Mouse (Mus musculus): Measurements from ENCODE around the gene Cenpp. TPM values are rescaled to one million over a fixed set of nuclear protein-coding genes. Genes with fewer than 3 reads are reported as not detected.

The Cenpp gene
- polyA plus RNA-seq, 1 experiment: 27.2 TPM

DNA sequence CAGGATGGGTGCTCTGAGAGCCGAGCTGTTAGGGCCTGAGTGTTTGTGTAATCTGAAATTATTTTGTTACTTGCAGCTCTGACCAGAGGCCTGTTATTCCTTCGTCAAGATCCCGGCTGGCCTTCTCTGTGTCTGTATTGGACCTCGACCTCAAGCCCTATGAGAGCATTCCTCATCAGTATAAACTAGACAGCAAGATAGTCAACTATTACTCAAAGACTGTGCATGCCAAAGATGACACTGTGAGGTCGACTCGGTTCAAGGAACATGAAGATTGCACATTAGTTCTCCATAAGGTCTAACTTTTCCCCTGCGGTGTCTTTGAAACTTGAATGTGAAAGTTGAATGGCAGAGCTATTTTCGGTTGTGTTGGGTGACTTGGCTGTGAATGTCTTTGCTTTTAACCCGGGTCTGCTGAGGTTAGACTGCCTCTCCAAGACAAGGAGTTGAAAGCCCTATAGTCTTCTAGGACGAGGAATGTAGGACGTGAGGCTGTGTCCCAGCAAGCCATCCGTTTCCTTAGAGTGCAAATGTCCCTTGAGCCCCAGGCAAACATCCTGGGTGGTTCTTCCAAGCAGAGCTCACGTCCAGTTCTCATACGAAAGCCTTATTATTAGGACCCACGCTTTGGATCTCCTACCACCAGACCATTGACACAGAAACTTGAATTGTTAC is 191.0 kb downstream of the Cenpp start:
- Histone ChIP-seq H3K9me3 (replicated peaks; ENCODE audit: control insufficient read depth, insufficient read depth, low read length, poor library complexity, severe bottlenecking) (no peaks in the 10 kb centered on the region), H3K27ac (ENCODE audit: insufficient read depth, low read length) (no peak overlapping the region), H3K36me3 (ENCODE audit: control insufficient read depth, insufficient read depth, low read length, poor library complexity, severe bottlenecking) (peaks cover 29% of the 10 kb centered on the region), H3K4me1 (ENCODE audit: control insufficient read depth, insufficient read depth, low read length) (no peaks in the 10 kb centered on the region), H3K27me3 (ENCODE audit: control insufficient read depth, insufficient read depth, low read length, poor library complexity, severe bottlenecking) (no peaks in the 10 kb centered on the region), H3K9ac (ENCODE audit: low read depth, poor library complexity, severe bottlenecking) (no peak overlapping the region), H3K4me3 (ENCODE audit: low read depth, low read length) (no peak overlapping the region)
- TF ChIP-seq EP300 (IDR thresholded peaks at IDR 0.05; ENCODE audit: insufficient read depth, low read depth, low read length) (no peak), POLR2A (IDR thresholded peaks at IDR 0.05; ENCODE audit: insufficient read depth, low read length) (no peak), CTCF (IDR thresholded peaks at IDR 0.05; ENCODE audit: low read depth, low read length) (no peak)

DNA sequence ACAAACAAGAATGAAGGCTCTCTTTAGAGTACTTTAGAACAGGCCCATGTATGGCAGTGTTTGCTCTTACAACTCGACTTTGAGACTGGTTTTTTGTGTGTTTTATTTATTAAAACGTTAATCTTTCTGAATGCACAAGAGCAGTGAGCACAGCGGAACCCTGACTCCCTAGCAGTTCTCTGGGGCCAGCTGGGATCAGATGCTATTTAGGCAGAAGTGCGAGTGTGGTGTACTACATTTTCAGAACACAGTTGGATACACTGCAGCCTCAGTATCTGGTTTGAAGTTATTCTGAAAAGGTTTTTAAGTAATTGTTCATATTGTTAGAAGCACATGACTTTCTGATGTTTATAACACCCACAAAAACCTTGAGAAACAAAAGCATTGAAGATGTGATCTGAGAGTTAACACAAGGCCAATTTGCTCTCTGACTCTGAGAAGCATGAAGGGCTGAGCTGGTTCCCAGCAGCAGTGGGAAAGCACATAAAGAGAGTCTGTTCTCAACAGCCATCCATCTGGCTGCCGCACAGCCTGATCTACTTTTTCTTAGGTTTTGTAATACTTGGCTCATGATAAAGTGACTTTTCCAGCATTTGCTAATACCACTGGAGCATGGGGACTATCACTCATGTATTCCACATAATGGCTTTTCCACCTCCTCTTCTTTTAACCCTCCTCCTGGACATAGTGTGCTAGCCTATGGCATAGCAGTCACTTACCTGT is 191.7 kb downstream of the Cenpp start:
- Histone ChIP-seq H3K36me3 (ENCODE audit: control insufficient read depth, insufficient read depth, low read length, poor library complexity, severe bottlenecking) (peaks cover 29% of the 10 kb centered on the region), H3K27ac (ENCODE audit: insufficient read depth, low read length) (no peak overlapping the region), H3K4me3 (ENCODE audit: low read depth, low read length) (no peak overlapping the region), H3K4me1 (ENCODE audit: control insufficient read depth, insufficient read depth, low read length) (no peaks in the 10 kb centered on the region), H3K9ac (ENCODE audit: low read depth, poor library complexity, severe bottlenecking) (no peak overlapping the region), H3K27me3 (ENCODE audit: control insufficient read depth, insufficient read depth, low read length, poor library complexity, severe bottlenecking) (no peaks in the 10 kb centered on the region), H3K9me3 (replicated peaks; ENCODE audit: control insufficient read depth, insufficient read depth, low read length, poor library complexity, severe bottlenecking) (no peaks in the 10 kb centered on the region)
- no peak for TF ChIP-seq POLR2A (IDR thresholded peaks at IDR 0.05; ENCODE audit: insufficient read depth, low read length)

GRCm38 (mm10) chr13:49460276-49460675 is 192.3 kb downstream of the Cenpp start:
- H3K36me3 ChIP-seq (ENCODE audit: control insufficient read depth, insufficient read depth, low read length, poor library complexity, severe bottlenecking): peaks cover 29% of the 10 kb centered on the region

GRCm38 (mm10) chr13:49449318-49449749 is 203.3 kb downstream of the Cenpp start:
- H3K36me3 ChIP-seq (ENCODE audit: control insufficient read depth, insufficient read depth, low read length, poor library complexity, severe bottlenecking): peaks cover 2% of the 10 kb centered on the region
- no peaks in the 10 kb centered on the region for H3K27me3 ChIP-seq (ENCODE audit: control insufficient read depth, insufficient read depth, low read length, poor library complexity, severe bottlenecking)
- TF ChIP-seq CTCF (IDR thresholded peaks at IDR 0.05; ENCODE audit: low read depth, low read length): peak; percentile 97
- TF ChIP-seq POLR2A (IDR thresholded peaks at IDR 0.05; ENCODE audit: insufficient read depth, low read length): no peak
- TF ChIP-seq EP300 (IDR thresholded peaks at IDR 0.05; ENCODE audit: insufficient read depth, low read depth, low read length): no peak
- H3K4me3 ChIP-seq (ENCODE audit: low read depth, low read length): no peak overlapping the region
- H3K9me3 ChIP-seq (replicated peaks; ENCODE audit: control insufficient read depth, insufficient read depth, low read length, poor library complexity, severe bottlenecking): no peaks in the 10 kb centered on the region
- H3K9ac ChIP-seq (ENCODE audit: low read depth, poor library complexity, severe bottlenecking): no peak overlapping the region
- H3K27ac ChIP-seq (ENCODE audit: insufficient read depth, low read length): no peak overlapping the region
- H3K4me1 ChIP-seq (ENCODE audit: control insufficient read depth, insufficient read depth, low read length): no peaks in the 10 kb centered on the region

More at GRCm38 (mm10) chr13:49460276-49460675, 192.3 kb downstream of the Cenpp start:
- H3K4me1 ChIP-seq (ENCODE audit: control insufficient read depth, insufficient read depth, low read length): no peaks in the 10 kb centered on the region
- no peak for TF ChIP-seq CTCF (IDR thresholded peaks at IDR 0.05; ENCODE audit: low read depth, low read length)
- no peak for TF ChIP-seq EP300 (IDR thresholded peaks at IDR 0.05; ENCODE audit: insufficient read depth, low read depth, low read length)
- no peak for TF ChIP-seq POLR2A (IDR thresholded peaks at IDR 0.05; ENCODE audit: insufficient read depth, low read length)
- no peaks in the 10 kb centered on the region for H3K27me3 ChIP-seq (ENCODE audit: control insufficient read depth, insufficient read depth, low read length, poor library complexity, severe bottlenecking)
- H3K27ac ChIP-seq (ENCODE audit: insufficient read depth, low read length): no peak overlapping the region
- no peak overlapping the region for H3K9ac ChIP-seq (ENCODE audit: low read depth, poor library complexity, severe bottlenecking)
- H3K4me3 ChIP-seq (ENCODE audit: low read depth, low read length): no peak overlapping the region
- no peaks in the 10 kb centered on the region for H3K9me3 ChIP-seq (replicated peaks; ENCODE audit: control insufficient read depth, insufficient read depth, low read length, poor library complexity, severe bottlenecking)

DNA sequence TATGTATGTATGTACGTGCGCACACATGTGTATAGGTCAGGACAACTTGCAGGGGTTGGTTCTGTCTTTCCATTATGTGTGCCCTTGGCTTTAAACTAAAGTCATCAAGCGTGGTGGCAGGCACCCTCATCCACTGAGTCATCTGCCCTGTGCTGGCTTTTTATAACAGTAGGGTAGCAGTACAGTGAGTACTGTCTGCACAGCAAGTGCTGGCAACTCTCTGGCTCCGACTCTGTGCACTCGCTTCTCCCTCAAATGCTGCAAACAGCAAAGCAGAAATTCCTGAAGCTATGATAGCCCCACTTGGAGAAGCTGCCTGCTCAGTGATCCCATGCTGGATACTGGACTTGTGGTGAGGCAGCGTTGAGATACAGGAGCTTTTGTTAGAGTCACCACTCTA is 208.1 kb downstream of the Cenpp start:
- no peaks in the 10 kb centered on the region for H3K4me1 ChIP-seq (ENCODE audit: control insufficient read depth, insufficient read depth, low read length)
- no peaks in the 10 kb centered on the region for H3K9me3 ChIP-seq (replicated peaks; ENCODE audit: control insufficient read depth, insufficient read depth, low read length, poor library complexity, severe bottlenecking)
- no peak overlapping the region for H3K27ac ChIP-seq (ENCODE audit: insufficient read depth, low read length)
- no peak for TF ChIP-seq EP300 (IDR thresholded peaks at IDR 0.05; ENCODE audit: insufficient read depth, low read depth, low read length)
- no peak for TF ChIP-seq CTCF (IDR thresholded peaks at IDR 0.05; ENCODE audit: low read depth, low read length)
- TF ChIP-seq POLR2A (IDR thresholded peaks at IDR 0.05; ENCODE audit: insufficient read depth, low read length): no peak
- no peaks in the 10 kb centered on the region for H3K27me3 ChIP-seq (ENCODE audit: control insufficient read depth, insufficient read depth, low read length, poor library complexity, severe bottlenecking)
- H3K9ac ChIP-seq (ENCODE audit: low read depth, poor library complexity, severe bottlenecking): no peak overlapping the region
- H3K36me3 ChIP-seq (ENCODE audit: control insufficient read depth, insufficient read depth, low read length, poor library complexity, severe bottlenecking): no peaks in the 10 kb centered on the region
- H3K4me3 ChIP-seq (ENCODE audit: low read depth, low read length): no peak overlapping the region

DNA sequence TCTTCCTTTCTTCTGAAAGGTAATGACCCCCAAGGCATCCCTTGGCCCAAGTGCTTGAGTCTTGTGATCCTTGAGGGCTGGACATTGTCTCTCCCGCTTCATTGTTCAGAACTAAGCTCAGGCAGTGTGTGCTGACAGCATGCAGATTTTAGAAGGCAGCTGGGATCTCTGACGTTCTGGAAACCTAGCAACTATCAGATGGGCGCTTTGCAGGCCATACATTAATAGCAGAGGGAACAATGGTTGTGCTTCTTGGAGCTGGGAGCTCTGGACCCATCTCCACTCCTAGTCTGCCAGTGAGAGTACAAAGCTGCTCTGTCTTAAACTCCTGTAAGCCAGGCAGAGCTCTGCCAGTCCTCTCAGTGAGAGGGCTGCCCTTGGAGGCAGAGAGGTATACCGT is 216.4 kb downstream of the Cenpp start:
- H3K4me3 ChIP-seq (ENCODE audit: low read depth, low read length): no peak overlapping the region
- H3K27me3 ChIP-seq (ENCODE audit: control insufficient read depth, insufficient read depth, low read length, poor library complexity, severe bottlenecking): no peaks in the 10 kb centered on the region
- TF ChIP-seq POLR2A (IDR thresholded peaks at IDR 0.05; ENCODE audit: insufficient read depth, low read length): no peak
- no peak for TF ChIP-seq EP300 (IDR thresholded peaks at IDR 0.05; ENCODE audit: insufficient read depth, low read depth, low read length)
- TF ChIP-seq CTCF (IDR thresholded peaks at IDR 0.05; ENCODE audit: low read depth, low read length): no peak
- no peak overlapping the region for H3K9ac ChIP-seq (ENCODE audit: low read depth, poor library complexity, severe bottlenecking)
- no peaks in the 10 kb centered on the region for H3K9me3 ChIP-seq (replicated peaks; ENCODE audit: control insufficient read depth, insufficient read depth, low read length, poor library complexity, severe bottlenecking)
- no peak overlapping the region for H3K27ac ChIP-seq (ENCODE audit: insufficient read depth, low read length)
- no peaks in the 10 kb centered on the region for H3K4me1 ChIP-seq (ENCODE audit: control insufficient read depth, insufficient read depth, low read length)
- H3K36me3 ChIP-seq (ENCODE audit: control insufficient read depth, insufficient read depth, low read length, poor library complexity, severe bottlenecking): no peaks in the 10 kb centered on the region
